Mouse (Mus musculus): ENCODE data around the gene Rapgef1. TPM values are rescaled to one million over a fixed set of nuclear protein-coding genes. Genes with fewer than 3 reads are reported as not detected.

Gene Rapgef1
- polyA plus RNA-seq, 1 experiment from 2014 or later = 23.5 TPM

GRCm38 (mm10) chr2:29621163-29621562, 1.6 kb downstream of the Rapgef1 start:
- DNase-seq (ENCODE audit: low spot score) (no peak), ATAC-seq (ENCODE audit: insufficient read depth, low FRiP score, low TSS enrichment) (no peak)
- peak overlapping the region; percentile 89 for H3K4me2 ChIP-seq (ENCODE audit: low read depth)
- H3K4me1 ChIP-seq (ENCODE audit: control insufficient read depth, insufficient read depth, low read length) = peaks cover 13% of the 10 kb centered on the region
- no peaks in the 10 kb centered on the region for H3K9me3 ChIP-seq (ENCODE audit: control insufficient read depth, low read length)
- no peaks in the 10 kb centered on the region for H3K36me3 ChIP-seq (ENCODE audit: control insufficient read depth, insufficient read depth, low read length)
- no peak overlapping the region for H3K27ac ChIP-seq (ENCODE audit: low read depth, low read length)
- H3K4me3 ChIP-seq (ENCODE audit: low read depth, low read length) = peak overlapping the region; percentile 81
- WGBS = 77% methylated on average over 10 of the region's 10 CpGs
- H3K27me3 ChIP-seq (ENCODE audit: control insufficient read depth, insufficient read depth, low read length) = no peaks in the 10 kb centered on the region
- peak overlapping the region; percentile 94; the same call in 1 of the 2 replicates for H3K9ac ChIP-seq (ENCODE audit: low read length)

DNA sequence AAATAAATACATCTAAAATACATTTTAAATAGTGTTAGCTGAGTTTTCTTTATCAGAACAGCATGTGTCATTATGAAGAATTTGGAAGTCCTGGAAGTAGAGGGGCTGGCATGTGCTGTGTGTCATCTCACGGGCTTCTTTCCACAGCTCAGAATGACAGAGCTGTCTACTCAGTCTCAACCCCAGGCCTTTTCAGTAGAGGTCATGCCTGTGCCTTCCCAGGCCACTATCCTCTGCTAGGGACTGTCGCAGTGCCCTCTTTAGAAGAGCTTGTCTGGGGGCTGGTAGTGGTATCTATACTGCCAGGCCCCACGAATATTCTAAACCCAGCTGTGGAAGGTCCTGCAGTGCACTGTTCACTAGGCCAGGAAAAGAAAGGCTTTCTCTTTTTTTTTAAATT, 2.1 kb downstream of the Rapgef1 start:
- 84% methylated on average over 3 of the region's 3 CpGs for WGBS
- no peak overlapping the region for H3K4me2 ChIP-seq (ENCODE audit: low read depth)
- H3K27ac ChIP-seq (ENCODE audit: low read depth, low read length) = no peak overlapping the region
- H3K4me1 ChIP-seq (ENCODE audit: control insufficient read depth, insufficient read depth, low read length) = peaks cover 13% of the 10 kb centered on the region
- DNase-seq (ENCODE audit: low spot score) = no peak
- no peaks in the 10 kb centered on the region for H3K36me3 ChIP-seq (ENCODE audit: control insufficient read depth, insufficient read depth, low read length)
- no peaks in the 10 kb centered on the region for H3K9me3 ChIP-seq (ENCODE audit: control insufficient read depth, low read length)
- H3K4me3 ChIP-seq (ENCODE audit: low read depth, low read length) = no peak overlapping the region
- ATAC-seq (ENCODE audit: insufficient read depth, low FRiP score, low TSS enrichment) = no peak
- H3K9ac ChIP-seq (ENCODE audit: low read length) = no peak overlapping the region
- H3K27me3 ChIP-seq (ENCODE audit: control insufficient read depth, insufficient read depth, low read length) = no peaks in the 10 kb centered on the region

GRCm38 (mm10) chr2:29622126-29623005, 2.8 kb downstream of the Rapgef1 start:
- Histone ChIP-seq H3K4me3 (ENCODE audit: low read depth, low read length) (no peak overlapping the region), H3K4me2 (ENCODE audit: low read depth) (no peak overlapping the region), H3K9me3 (ENCODE audit: control insufficient read depth, low read length) (no peaks in the 10 kb centered on the region), H3K9ac (ENCODE audit: low read length) (no peak overlapping the region), H3K4me1 (ENCODE audit: control insufficient read depth, insufficient read depth, low read length) (peaks cover 13% of the 10 kb centered on the region), H3K27me3 (ENCODE audit: control insufficient read depth, insufficient read depth, low read length) (no peaks in the 10 kb centered on the region), H3K36me3 (ENCODE audit: control insufficient read depth, insufficient read depth, low read length) (no peaks in the 10 kb centered on the region), H3K27ac (ENCODE audit: low read depth, low read length) (no peak overlapping the region)
- ATAC-seq (ENCODE audit: insufficient read depth, low FRiP score, low TSS enrichment) (no peak), DNase-seq (ENCODE audit: low spot score) (no peak)
- 87% methylated on average over 10 of the region's 10 CpGs for WGBS

GRCm38 (mm10) chr2:29623247-29624090, 3.9 kb downstream of the Rapgef1 start:
- Histone ChIP-seq H3K4me1 (ENCODE audit: control insufficient read depth, insufficient read depth, low read length) (peaks cover 16% of the 10 kb centered on the region), H3K4me2 (ENCODE audit: low read depth) (no peak overlapping the region), H3K9me3 (ENCODE audit: control insufficient read depth, low read length) (no peaks in the 10 kb centered on the region), H3K27ac (ENCODE audit: low read depth, low read length) (no peak overlapping the region), H3K36me3 (ENCODE audit: control insufficient read depth, insufficient read depth, low read length) (no peaks in the 10 kb centered on the region), H3K4me3 (ENCODE audit: low read depth, low read length) (no peak overlapping the region), H3K27me3 (ENCODE audit: control insufficient read depth, insufficient read depth, low read length) (no peaks in the 10 kb centered on the region), H3K9ac (ENCODE audit: low read length) (no peak overlapping the region)
- DNase-seq (ENCODE audit: low spot score) (no peak), ATAC-seq (ENCODE audit: insufficient read depth, low FRiP score, low TSS enrichment) (no peak)
- WGBS = 80% methylated on average over 9 of the region's 9 CpGs

- Histone ChIP-seq H3K36me3 (ENCODE audit: control insufficient read depth, insufficient read depth, low read length) (no peaks in the 10 kb centered on the region), H3K27ac (ENCODE audit: low read depth, low read length) (no peak overlapping the region), H3K27me3 (ENCODE audit: control insufficient read depth, insufficient read depth, low read length) (no peaks in the 10 kb centered on the region), H3K4me3 (ENCODE audit: low read depth, low read length) (no peak overlapping the region), H3K4me2 (ENCODE audit: low read depth) (no peak overlapping the region), H3K9ac (ENCODE audit: low read length) (no peak overlapping the region), H3K9me3 (ENCODE audit: control insufficient read depth, low read length) (no peaks in the 10 kb centered on the region), H3K4me1 (ENCODE audit: control insufficient read depth, insufficient read depth, low read length) (peaks cover 18% of the 10 kb centered on the region)
- DNase-seq (ENCODE audit: low spot score) (no peak), ATAC-seq (ENCODE audit: insufficient read depth, low FRiP score, low TSS enrichment) (no peak)
- 94% methylated on average over 4 of the region's 4 CpGs for WGBS
Measured at GRCm38 (mm10) chr2:29624091-29624608, 4.6 kb downstream of the Rapgef1 start.

DNA sequence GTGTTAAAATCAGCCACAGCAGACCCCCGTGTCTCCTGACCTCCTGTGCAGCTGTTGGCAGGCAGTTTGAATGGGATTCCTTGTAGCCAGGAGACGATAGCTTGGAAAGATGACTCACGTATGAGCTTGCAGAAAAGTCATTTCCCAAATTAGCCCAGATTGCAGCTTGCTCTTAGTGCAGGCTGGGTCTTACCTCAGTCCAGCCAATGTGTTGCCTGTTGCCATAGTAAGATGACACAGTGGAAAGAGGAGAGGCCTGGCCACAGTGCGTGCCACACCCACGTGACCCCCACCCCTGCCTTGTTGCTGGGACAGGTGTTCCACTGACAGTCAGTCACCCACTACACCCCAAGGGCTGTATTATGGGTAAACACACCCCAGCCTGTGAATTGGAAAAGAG, 5.2 kb downstream of the Rapgef1 start:
- H3K4me2 ChIP-seq (ENCODE audit: low read depth) = no peak overlapping the region
- H3K27me3 ChIP-seq (ENCODE audit: control insufficient read depth, insufficient read depth, low read length) = no peaks in the 10 kb centered on the region
- no peak for ATAC-seq (ENCODE audit: insufficient read depth, low FRiP score, low TSS enrichment)
- DNase-seq (ENCODE audit: low spot score) = no peak
- H3K9me3 ChIP-seq (ENCODE audit: control insufficient read depth, low read length) = no peaks in the 10 kb centered on the region
- no peak overlapping the region for H3K9ac ChIP-seq (ENCODE audit: low read length)
- no peak overlapping the region for H3K4me3 ChIP-seq (ENCODE audit: low read depth, low read length)
- no peak overlapping the region for H3K27ac ChIP-seq (ENCODE audit: low read depth, low read length)
- H3K36me3 ChIP-seq (ENCODE audit: control insufficient read depth, insufficient read depth, low read length) = no peaks in the 10 kb centered on the region
- peaks cover 21% of the 10 kb centered on the region for H3K4me1 ChIP-seq (ENCODE audit: control insufficient read depth, insufficient read depth, low read length)
- WGBS = 86% methylated on average over 5 of the region's 5 CpGs

GRCm38 (mm10) chr2:29625573-29626200, 6.2 kb downstream of the Rapgef1 start:
- WGBS = 95% methylated on average over 8 of the region's 8 CpGs
- H3K9ac ChIP-seq (ENCODE audit: low read length) = no peak overlapping the region
- ATAC-seq (ENCODE audit: insufficient read depth, low FRiP score, low TSS enrichment) (no peak), DNase-seq (ENCODE audit: low spot score) (no peak)
- H3K27me3 ChIP-seq (ENCODE audit: control insufficient read depth, insufficient read depth, low read length) = no peaks in the 10 kb centered on the region
- H3K36me3 ChIP-seq (ENCODE audit: control insufficient read depth, insufficient read depth, low read length) = no peaks in the 10 kb centered on the region
- no peak overlapping the region for H3K4me2 ChIP-seq (ENCODE audit: low read depth)
- H3K27ac ChIP-seq (ENCODE audit: low read depth, low read length) = no peak overlapping the region
- H3K9me3 ChIP-seq (ENCODE audit: control insufficient read depth, low read length) = no peaks in the 10 kb centered on the region
- H3K4me3 ChIP-seq (ENCODE audit: low read depth, low read length) = no peak overlapping the region
- peaks cover 17% of the 10 kb centered on the region for H3K4me1 ChIP-seq (ENCODE audit: control insufficient read depth, insufficient read depth, low read length)

DNA sequence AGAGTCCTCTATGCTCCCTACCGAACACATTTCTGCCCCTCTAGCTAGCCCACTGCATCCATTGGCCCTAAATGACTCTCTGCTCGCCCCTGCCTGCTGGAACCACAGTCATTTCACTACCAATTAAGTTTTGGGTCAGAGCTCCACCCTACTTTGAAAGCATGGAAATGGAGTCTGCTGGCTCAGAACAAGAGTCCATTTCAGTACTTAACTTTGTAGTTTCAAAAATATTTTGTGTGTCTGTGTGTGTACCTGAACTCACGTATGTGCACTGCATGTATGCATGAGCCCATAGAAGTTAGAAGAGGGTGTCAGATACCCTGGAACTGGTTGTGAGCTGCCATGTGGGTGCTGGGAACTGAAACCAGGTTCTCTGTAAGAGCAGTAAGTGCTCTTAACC, 7.8 kb downstream of the Rapgef1 start:
- DNase-seq (ENCODE audit: low spot score) = peak; percentile 7

More for the DNA sequence above, 7.8 kb downstream of the Rapgef1 start:
- no peak for ATAC-seq (ENCODE audit: insufficient read depth, low FRiP score, low TSS enrichment)
- Histone ChIP-seq H3K36me3 (ENCODE audit: control insufficient read depth, insufficient read depth, low read length) (no peaks in the 10 kb centered on the region), H3K9me3 (ENCODE audit: control insufficient read depth, low read length) (no peaks in the 10 kb centered on the region), H3K4me3 (ENCODE audit: low read depth, low read length) (no peak overlapping the region), H3K27me3 (ENCODE audit: control insufficient read depth, insufficient read depth, low read length) (no peaks in the 10 kb centered on the region), H3K4me1 (ENCODE audit: control insufficient read depth, insufficient read depth, low read length) (0 out of 2 replicates have a peak, but pooled peaks cover 10% of the 10 kb centered on the region), H3K9ac (ENCODE audit: low read length) (no peak overlapping the region), H3K27ac (ENCODE audit: low read depth, low read length) (no peak overlapping the region), H3K4me2 (ENCODE audit: low read depth) (no peak overlapping the region)
- 82% methylated on average over 3 of the region's 3 CpGs for WGBS
